Mouse (Mus musculus) frontal cortex, postnatal 25 days (tissue): ENCODE results near the gene Fam129a.
"Not testable (repeated sequence)": the region's sequence is repeated elsewhere in the genome, so short reads cannot be mapped to it uniquely, and the experiment has no call there.

Source experiments
- DNase-seq, 2 experiments: peaks; one replicate each; pipeline ENCODE4 v3.0.0; 2022; ENCODE audit warnings: low spot score in 2 of 2

Fam129a gene

GRCm38 (mm10) chr1:151664384-151664783, 93.4 kb downstream of the Fam129a start:
- no peak for DNase-seq

GRCm38 (mm10) chr1:151664837-151665431, 93.9 kb downstream of the Fam129a start:
- no peak for DNase-seq

- no peak for DNase-seq
These were observed 96.5 kb downstream of the Fam129a start for GRCm38 (mm10) chr1:151667351-151668074.

- no peak for DNase-seq
These were observed 99.1 kb downstream of the Fam129a start for GRCm38 (mm10) chr1:151670006-151670591.

- DNase-seq = no peak
These were observed 104.7 kb downstream of the Fam129a start for GRCm38 (mm10) chr1:151675684-151676083.

GRCm38 (mm10) chr1:151677185-151677809, 106.3 kb downstream of the Fam129a start:
- no peak for DNase-seq

- DNase-seq = no peak
These were observed 107.0 kb downstream of the Fam129a start for GRCm38 (mm10) chr1:151677975-151678374.

GRCm38 (mm10) chr1:151679153-151679552, 108.2 kb downstream of the Fam129a start:
- DNase-seq = no peak

- no peak for DNase-seq
These were observed 109.1 kb downstream of the Fam129a start for GRCm38 (mm10) chr1:151679883-151680613.

- no peak for DNase-seq
These were observed 110.0 kb downstream of the Fam129a start for GRCm38 (mm10) chr1:151680971-151681370.

- no peak for DNase-seq
These were observed 111.9 kb downstream of the Fam129a start for GRCm38 (mm10) chr1:151682896-151683295.

GRCm38 (mm10) chr1:151684451-151684892, 113.5 kb downstream of the Fam129a start:
- DNase-seq = no peak

GRCm38 (mm10) chr1:151684978-151685377, 114.0 kb downstream of the Fam129a start:
- no peak for DNase-seq

- DNase-seq = no peak
These were observed 114.8 kb downstream of the Fam129a start for GRCm38 (mm10) chr1:151685666-151686309.

- no peak for DNase-seq
These were observed 115.7 kb downstream of the Fam129a start for GRCm38 (mm10) chr1:151686696-151687095.

- no peak for DNase-seq
These were observed 118.0 kb downstream of the Fam129a start for GRCm38 (mm10) chr1:151689032-151689431.

GRCm38 (mm10) chr1:151689561-151689960, 118.6 kb downstream of the Fam129a start:
- no peak for DNase-seq

GRCm38 (mm10) chr1:151690061-151690460, 119.1 kb downstream of the Fam129a start:
- no peak for DNase-seq

GRCm38 (mm10) chr1:151690583-151691193, 119.7 kb downstream of the Fam129a start:
- no peak for DNase-seq

- DNase-seq = not testable (repeated sequence)
These were observed 121.9 kb downstream of the Fam129a start for GRCm38 (mm10) chr1:151692867-151693266.

GRCm38 (mm10) chr1:151696751-151697150, 125.8 kb downstream of the Fam129a start:
- DNase-seq = no peak
